Mouse (Mus musculus): Measurements from ENCODE around the gene Fbn1.

Fbn1 gene

GRCm38 (mm10) chr2:125507893-125508292 lies at the start of gene Fbn1:
TSS of gene Fbn1 (minus strand) at chr2:125507993.
- DNase-seq (ENCODE audit: low read depth, low spot score): no peak

- no peak for DNase-seq (ENCODE audit: low read depth, low spot score)
Measured at GRCm38 (mm10) chr2:125555830-125556229, 48.0 kb upstream of the Fbn1 start.

- DNase-seq (ENCODE audit: low read depth, low spot score): no peak
Measured at GRCm38 (mm10) chr2:125548806-125549578, 41.2 kb upstream of the Fbn1 start.

GRCm38 (mm10) chr2:125544986-125545385 lies 37.2 kb upstream of the Fbn1 start:
- no peak for DNase-seq (ENCODE audit: low read depth, low spot score)

GRCm38 (mm10) chr2:125543646-125544045 lies 35.9 kb upstream of the Fbn1 start:
- DNase-seq (ENCODE audit: low read depth, low spot score): no peak

GRCm38 (mm10) chr2:125541451-125541850 lies 33.7 kb upstream of the Fbn1 start:
- no peak for DNase-seq (ENCODE audit: low read depth, low spot score)

- DNase-seq (ENCODE audit: low read depth, low spot score): no peak
Measured at GRCm38 (mm10) chr2:125540579-125540978, 32.8 kb upstream of the Fbn1 start.

- no peak for DNase-seq (ENCODE audit: low read depth, low spot score)
Measured at GRCm38 (mm10) chr2:125539640-125540039, 31.8 kb upstream of the Fbn1 start.

GRCm38 (mm10) chr2:125530665-125531064 lies 22.9 kb upstream of the Fbn1 start:
- no peak for DNase-seq (ENCODE audit: low read depth, low spot score)

- no peak for DNase-seq (ENCODE audit: low read depth, low spot score)
Measured at GRCm38 (mm10) chr2:125526566-125526965, 18.8 kb upstream of the Fbn1 start.

- no peak for DNase-seq (ENCODE audit: low read depth, low spot score)
Measured at GRCm38 (mm10) chr2:125525484-125525883, 17.7 kb upstream of the Fbn1 start.

GRCm38 (mm10) chr2:125516594-125516993 lies 8.8 kb upstream of the Fbn1 start:
- no peak for DNase-seq (ENCODE audit: low read depth, low spot score)

GRCm38 (mm10) chr2:125515291-125516057 lies 7.7 kb upstream of the Fbn1 start:
- no peak for DNase-seq (ENCODE audit: low read depth, low spot score)

GRCm38 (mm10) chr2:125514391-125514790 lies 6.6 kb upstream of the Fbn1 start:
- no peak for DNase-seq (ENCODE audit: low read depth, low spot score)

- DNase-seq (ENCODE audit: low read depth, low spot score): no peak
Measured at GRCm38 (mm10) chr2:125512544-125512943, 4.8 kb upstream of the Fbn1 start.

- no peak for DNase-seq (ENCODE audit: low read depth, low spot score)
Measured at GRCm38 (mm10) chr2:125511898-125512297, 4.1 kb upstream of the Fbn1 start.

GRCm38 (mm10) chr2:125510752-125511151 lies 3.0 kb upstream of the Fbn1 start:
- no peak for DNase-seq (ENCODE audit: low read depth, low spot score)

GRCm38 (mm10) chr2:125508381-125508780 lies 588 bp upstream of the Fbn1 start:
- no peak for DNase-seq (ENCODE audit: low read depth, low spot score)

- no peak for DNase-seq (ENCODE audit: low read depth, low spot score)
Measured at GRCm38 (mm10) chr2:125506316-125507054, 1.3 kb downstream of the Fbn1 start.

GRCm38 (mm10) chr2:125505746-125506315 lies 2.0 kb downstream of the Fbn1 start:
- DNase-seq (ENCODE audit: low read depth, low spot score): no peak

- DNase-seq (ENCODE audit: low read depth, low spot score): no peak
Measured at GRCm38 (mm10) chr2:125505006-125505745, 2.6 kb downstream of the Fbn1 start, which contains the start of gene Gm9913. TSS of gene Gm9913 (plus strand) at chr2:125505089.
